Mouse (Mus musculus) liver, embryonic 16.5 days (tissue): Measurements from ENCODE around the gene Tenm4. TPM values are rescaled to one million over a fixed set of nuclear protein-coding genes. Genes with fewer than 3 reads are reported as not detected.

Source experiments
- ATAC-seq: fragments of 200-750 bp; cut with Nextera tagmentation; 2 replicates; pipeline ENCODE4 v1.8.0; 2017; ENCODE audit warnings: low read depth, mild to moderate bottlenecking, moderate number of reproducible peaks, moderate library complexity
- H3K27ac ChIP-seq: fragments of 300-500 bp; sonication (generic); 2 replicates; pipeline ENCODE4 v1.5.1; 2014; ENCODE audit warnings: mild to moderate bottlenecking, low read length
- H3K27me3 ChIP-seq: fragments of 300-500 bp; sonication (generic); 2 replicates; pipeline ENCODE4 v1.6.1; 2014; ENCODE audit warnings: low read depth, low read length, mixed read lengths; ENCODE audit not compliant: control insufficient read depth, insufficient read depth
- H3K36me3 ChIP-seq: fragments of 300-500 bp; sonication (generic); 2 replicates; pipeline ENCODE4 v1.6.1; 2014; ENCODE audit warnings: mild to moderate bottlenecking; ENCODE audit not compliant: control insufficient read depth, insufficient read depth
- H3K4me1 ChIP-seq: fragments of 300-500 bp; sonication (generic); 2 replicates; pipeline ENCODE4 v1.6.1; 2014; ENCODE audit warnings: low read depth, low read length, mixed read lengths; ENCODE audit not compliant: control insufficient read depth
- H3K4me2 ChIP-seq: fragments of 300-500 bp; sonication (generic); 2 replicates; pipeline ENCODE4 v1.6.1; 2014; ENCODE audit warnings: low read depth, low read length, mixed read lengths
- H3K4me3 ChIP-seq: fragments of 300-500 bp; sonication (generic); 2 replicates; pipeline ENCODE4 v1.5.1; 2014; ENCODE audit warnings: low read depth, mild to moderate bottlenecking, low read length
- H3K9ac ChIP-seq: fragments of 300-500 bp; sonication (generic); 2 replicates; pipeline ENCODE4 v1.6.1; 2014; ENCODE audit warnings: low read depth, low read length
- H3K9me3 ChIP-seq: fragments of 300-500 bp; sonication (generic); replicated peaks from 2 replicates; pipeline ENCODE4 v1.6.1; 2016; ENCODE audit warnings: low read length; ENCODE audit not compliant: control insufficient read depth
- whole genome bisulfite sequencing: fragments of 180-500 bp; shearing (Covaris S2); extraction: QIAGEN DNeasy Blood & Tissue Kit; methylation state at CpG from one replicate; pipeline ENCODE4 v1.1.7; 2014; ENCODE audit not compliant: insufficient replicate concordance; 5-methylcytosine and 5-hydroxymethylcytosine counted together
- polyA plus RNA-seq: library from polyadenylated mRNA; unstranded; fragments of >200 nt; fragmentation: Nextera tagmentation; extraction: Ambion mirVana; gene quantifications from 2 replicates; pipeline ENCODE4 v1.2.1, GENCODE M21; 2015

Gene Tenm4
- polyA plus RNA-seq, 1 experiment from 2014 or later = 2.4 TPM

DNA sequence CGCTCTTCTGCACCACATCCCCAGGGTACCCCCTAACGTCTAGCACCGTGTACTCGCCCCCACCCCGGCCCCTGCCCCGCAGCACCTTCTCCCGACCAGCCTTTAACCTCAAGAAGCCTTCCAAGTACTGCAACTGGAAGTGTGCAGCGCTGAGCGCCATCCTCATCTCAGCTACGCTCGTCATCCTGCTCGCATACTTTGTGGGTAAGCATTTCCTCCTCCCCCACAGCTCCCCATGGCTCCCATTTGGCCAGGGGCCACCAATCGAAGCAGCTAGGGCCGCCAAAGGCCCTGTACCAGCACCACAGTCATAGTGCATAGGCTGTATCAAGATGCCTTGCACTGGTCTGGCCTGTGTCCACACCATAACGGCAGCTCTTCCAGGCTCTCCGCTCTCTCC is 532.9 kb downstream of the Tenm4 start:
- no peak overlapping the region for H3K27ac ChIP-seq

DNA sequence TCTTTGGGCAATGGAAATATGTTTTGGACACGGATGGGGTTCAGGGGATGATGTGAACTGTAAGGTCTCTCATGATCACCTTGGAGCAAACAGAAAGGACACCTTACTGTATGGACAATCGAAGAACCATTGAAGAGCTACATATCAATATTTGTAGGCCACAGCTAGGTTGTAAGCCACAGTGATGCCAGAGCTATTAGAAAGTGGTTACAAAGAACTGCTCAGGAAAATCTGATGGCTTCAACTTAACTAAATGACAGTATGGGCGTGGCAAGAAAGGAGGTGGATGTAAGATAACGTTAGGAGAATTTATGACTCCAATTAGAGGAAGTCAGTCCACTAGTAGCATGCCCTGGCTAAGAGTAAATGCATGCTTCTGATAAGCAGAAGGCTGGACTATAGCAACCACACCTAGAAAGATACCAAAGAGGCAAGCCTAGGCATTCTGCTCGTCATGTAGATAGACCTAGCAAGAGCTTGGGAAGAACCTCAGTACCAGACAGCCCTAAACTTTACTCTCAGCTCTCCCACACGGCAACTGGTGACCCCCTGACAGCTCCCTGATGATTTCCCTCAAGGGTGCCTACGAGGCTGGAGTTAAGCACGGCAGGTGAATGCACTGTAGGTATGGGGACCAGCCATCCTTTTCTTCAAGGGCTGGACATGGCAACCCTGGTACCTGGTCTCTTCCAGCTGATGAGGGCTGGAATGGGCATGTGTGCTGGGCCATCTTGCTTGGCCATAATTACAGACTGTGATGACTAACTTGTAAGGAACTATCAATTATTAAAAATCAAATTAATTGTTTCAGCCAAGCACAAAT is 534.5 kb downstream of the Tenm4 start:
- 23% methylated on average over 8 of the region's 8 CpGs for WGBS
- Histone ChIP-seq H3K9ac (0 out of 2 replicates have a peak overlapping the region, but pooled peaks have one; percentile 16), H3K4me3 (no peak overlapping the region; the same call in 1 of the 2 replicates), H3K36me3 (no peaks in the 10 kb centered on the region), H3K27me3 (no peaks in the 10 kb centered on the region), H3K4me1 (peaks cover 26% of the 10 kb centered on the region), H3K27ac (peak overlapping the region; percentile 82), H3K4me2 (peak overlapping the region; percentile 62), H3K9me3 (no peaks in the 10 kb centered on the region)
- peak; percentile 96 for ATAC-seq

More for the DNA sequence above, 532.9 kb downstream of the Tenm4 start:
- no peak overlapping the region for H3K9ac ChIP-seq
- no peak overlapping the region for H3K4me2 ChIP-seq
- H3K9me3 ChIP-seq = no peaks in the 10 kb centered on the region
- no peaks in the 10 kb centered on the region for H3K27me3 ChIP-seq
- ATAC-seq = no peak
- H3K4me3 ChIP-seq = no peak overlapping the region
- no peaks in the 10 kb centered on the region for H3K36me3 ChIP-seq
- peaks cover 26% of the 10 kb centered on the region for H3K4me1 ChIP-seq
- 37% methylated on average over 16 of the region's 16 CpGs for WGBS

DNA sequence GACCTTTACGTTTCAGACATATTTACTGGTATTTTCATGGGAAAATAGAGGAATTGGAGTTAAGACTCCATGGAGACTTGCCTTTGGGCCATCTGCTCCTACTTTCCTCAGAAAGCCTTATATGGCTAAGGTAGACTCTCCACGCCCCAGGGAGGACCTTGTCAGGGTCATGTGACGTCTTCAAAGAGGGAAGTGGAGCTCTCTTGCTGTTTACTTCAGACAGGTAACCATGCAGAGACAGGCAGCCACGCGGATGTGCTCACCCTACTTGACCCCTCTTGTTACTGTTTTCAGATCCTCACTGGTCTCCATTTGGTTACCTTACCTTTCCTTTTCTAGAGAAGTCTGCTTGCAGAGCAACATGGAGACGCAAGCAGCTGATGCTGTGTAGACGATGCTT is 535.5 kb downstream of the Tenm4 start:
- Histone ChIP-seq H3K9me3 (no peaks in the 10 kb centered on the region), H3K9ac (no peak overlapping the region), H3K4me2 (no peak overlapping the region), H3K36me3 (no peaks in the 10 kb centered on the region), H3K4me1 (peaks cover 24% of the 10 kb centered on the region), H3K27ac (no peak overlapping the region), H3K4me3 (no peak overlapping the region), H3K27me3 (no peaks in the 10 kb centered on the region)
- WGBS = 82% methylated on average over 7 of the region's 7 CpGs
- ATAC-seq = no peak

DNA sequence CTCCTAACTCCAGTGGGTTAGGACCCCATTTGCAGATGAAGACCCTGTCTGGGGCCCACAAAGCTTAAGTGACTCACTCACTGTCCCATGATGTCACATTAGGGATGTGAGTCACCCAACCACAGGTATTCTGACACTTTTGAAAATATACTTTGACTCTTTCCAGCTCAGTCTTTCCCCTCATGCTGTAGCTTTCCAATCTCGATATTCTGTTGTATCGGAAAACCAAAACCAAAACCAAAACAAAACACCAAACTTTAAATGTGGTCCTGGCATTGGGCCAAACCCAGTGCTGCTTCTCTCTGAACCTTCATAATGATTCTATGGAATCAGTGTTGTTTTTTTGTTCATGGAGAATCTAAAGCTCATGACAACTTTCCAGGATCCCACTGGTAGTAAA is 536.1 kb downstream of the Tenm4 start:
- no peak overlapping the region for H3K27ac ChIP-seq
- H3K9me3 ChIP-seq = no peaks in the 10 kb centered on the region
- no peak overlapping the region for H3K4me3 ChIP-seq
- H3K9ac ChIP-seq = no peak overlapping the region
- no peak for ATAC-seq
- H3K4me2 ChIP-seq = no peak overlapping the region
- peaks cover 19% of the 10 kb centered on the region for H3K4me1 ChIP-seq
- no peaks in the 10 kb centered on the region for H3K36me3 ChIP-seq
- H3K27me3 ChIP-seq = no peaks in the 10 kb centered on the region
- 72% methylated on average over 2 of the region's 2 CpGs for WGBS

DNA sequence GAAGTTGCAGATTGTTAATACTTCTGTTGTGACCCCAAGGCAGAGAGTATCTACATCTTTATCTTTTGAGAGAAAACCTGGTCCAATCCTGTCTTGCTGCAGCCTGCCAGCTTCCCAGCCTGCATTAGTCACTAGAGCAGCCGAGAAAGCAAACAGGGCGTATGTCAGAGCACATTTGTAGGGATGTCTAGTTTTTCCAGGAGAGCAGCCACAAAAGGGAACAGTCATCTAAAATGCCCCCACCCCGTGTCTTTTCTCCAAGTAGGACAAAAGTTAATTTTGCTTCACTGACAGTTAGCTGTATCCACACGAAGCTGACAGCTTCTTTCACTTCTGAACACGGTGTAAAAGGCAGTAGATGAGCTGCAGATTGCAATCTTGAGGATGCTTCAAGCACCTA is 537.0 kb downstream of the Tenm4 start:
- H3K27ac ChIP-seq = no peak overlapping the region
- no peaks in the 10 kb centered on the region for H3K9me3 ChIP-seq
- no peaks in the 10 kb centered on the region for H3K36me3 ChIP-seq
- no peak overlapping the region for H3K4me2 ChIP-seq
- H3K27me3 ChIP-seq = no peaks in the 10 kb centered on the region
- ATAC-seq = no peak
- 55% methylated on average over 5 of the region's 5 CpGs for WGBS
- no peak overlapping the region for H3K9ac ChIP-seq
- H3K4me3 ChIP-seq = no peak overlapping the region
- H3K4me1 ChIP-seq = peaks cover 19% of the 10 kb centered on the region

DNA sequence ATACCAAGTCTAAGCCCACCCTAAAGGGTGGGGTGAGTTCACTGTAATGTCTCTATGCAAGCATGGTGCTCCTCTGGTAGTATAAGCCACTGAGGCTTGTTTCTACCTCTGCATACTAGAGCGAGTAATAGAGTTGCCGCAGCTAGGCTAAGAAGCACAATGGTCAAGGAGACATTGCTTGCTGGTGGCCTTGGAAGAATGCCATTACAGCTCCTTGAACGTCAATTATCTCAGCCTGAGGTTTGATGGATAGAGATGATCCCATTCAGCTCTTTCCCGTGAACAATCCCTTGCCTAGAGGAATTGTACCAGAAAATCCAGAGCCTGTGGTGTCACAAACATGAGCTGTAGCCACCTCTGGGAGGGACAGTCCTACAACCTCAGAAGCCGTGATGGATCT is 537.5 kb downstream of the Tenm4 start:
- Histone ChIP-seq H3K27me3 (no peaks in the 10 kb centered on the region), H3K27ac (no peak overlapping the region), H3K9ac (no peak overlapping the region), H3K4me1 (peaks cover 19% of the 10 kb centered on the region), H3K36me3 (no peaks in the 10 kb centered on the region), H3K9me3 (no peaks in the 10 kb centered on the region), H3K4me3 (no peak overlapping the region), H3K4me2 (no peak overlapping the region)
- no peak for ATAC-seq
- 74% methylated on average over 5 of the region's 5 CpGs for WGBS

DNA sequence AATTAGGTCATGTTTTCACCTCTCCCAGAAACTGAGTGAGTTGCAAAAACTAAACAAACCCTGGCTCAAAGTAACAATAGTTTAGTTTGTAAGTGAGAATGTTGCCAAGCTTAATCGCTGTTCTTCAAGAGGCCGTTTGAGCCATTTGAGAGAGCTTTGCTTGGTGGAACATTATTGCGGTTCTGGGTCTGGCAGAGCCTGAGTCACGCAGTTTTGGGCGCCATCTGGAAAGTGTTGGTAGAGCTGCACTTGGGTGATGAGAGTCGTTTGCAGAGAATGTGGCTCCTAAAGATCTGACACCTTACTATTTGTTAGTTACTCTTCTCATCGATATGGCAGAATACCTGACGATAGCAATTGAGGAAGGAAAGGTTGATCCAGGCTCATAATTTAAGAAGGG is 537.9 kb downstream of the Tenm4 start:
- ATAC-seq = no peak
- H3K27ac ChIP-seq = no peak overlapping the region
- no peak overlapping the region for H3K4me2 ChIP-seq
- no peak overlapping the region for H3K9ac ChIP-seq
- 79% methylated on average over 8 of the region's 8 CpGs for WGBS
- H3K4me3 ChIP-seq = no peak overlapping the region
- no peaks in the 10 kb centered on the region for H3K27me3 ChIP-seq
- H3K4me1 ChIP-seq = peaks cover 19% of the 10 kb centered on the region
- no peaks in the 10 kb centered on the region for H3K9me3 ChIP-seq
- H3K36me3 ChIP-seq = no peaks in the 10 kb centered on the region

DNA sequence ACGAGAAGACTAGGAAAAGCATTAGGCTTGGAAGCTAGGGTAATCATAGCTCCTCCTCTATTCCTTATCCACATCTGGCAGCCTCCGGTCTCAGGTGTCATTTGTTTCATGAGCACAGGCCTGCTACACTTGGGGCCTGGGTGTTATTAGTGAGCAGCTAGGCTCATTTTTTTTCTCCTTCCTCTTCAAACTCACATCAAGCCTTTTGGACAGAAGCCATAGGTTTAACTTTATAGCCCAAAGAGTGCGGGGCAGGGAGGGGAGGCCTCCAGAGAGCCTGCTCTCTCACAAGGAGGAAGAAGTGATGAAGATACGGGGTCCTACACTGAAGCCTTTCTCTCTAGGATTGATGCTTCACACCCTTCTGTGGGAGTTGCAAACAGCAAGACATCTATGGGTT is 538.8 kb downstream of the Tenm4 start:
- Histone ChIP-seq H3K9ac (no peak overlapping the region), H3K36me3 (no peaks in the 10 kb centered on the region), H3K27me3 (no peaks in the 10 kb centered on the region), H3K27ac (no peak overlapping the region), H3K4me3 (no peak overlapping the region), H3K9me3 (no peaks in the 10 kb centered on the region), H3K4me1 (peaks cover 14% of the 10 kb centered on the region), H3K4me2 (no peak overlapping the region)
- no peak for ATAC-seq
- 76% methylated on average over 4 of the region's 4 CpGs for WGBS

DNA sequence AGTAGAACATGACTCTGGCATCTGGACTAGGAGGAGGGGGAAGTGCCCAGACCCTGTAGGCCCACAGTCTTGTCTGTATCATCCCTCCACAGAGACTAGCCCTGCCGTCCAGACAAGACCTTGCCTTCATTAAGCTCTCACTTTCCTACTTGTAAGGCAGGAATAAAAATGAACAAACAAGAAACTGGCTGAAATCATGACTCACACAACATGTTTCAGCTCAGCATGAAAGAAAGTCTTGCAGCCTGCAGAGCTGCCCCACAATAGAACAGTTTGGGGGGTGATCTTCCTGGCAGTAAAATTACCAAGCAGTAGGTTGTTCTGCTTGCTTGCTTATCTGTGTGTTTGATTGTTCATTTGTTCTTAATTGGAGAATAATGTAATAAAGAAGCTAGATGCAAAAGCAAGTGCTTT is 539.6 kb downstream of the Tenm4 start:
- no peaks in the 10 kb centered on the region for H3K27me3 ChIP-seq
- no peak overlapping the region for H3K4me2 ChIP-seq
- H3K27ac ChIP-seq = no peak overlapping the region
- H3K9ac ChIP-seq = no peak overlapping the region
- no peak for ATAC-seq
- 46% methylated on average over 1 of the region's 1 CpGs for WGBS
- H3K4me3 ChIP-seq = no peak overlapping the region
- H3K4me1 ChIP-seq = peaks cover 8% of the 10 kb centered on the region
- H3K36me3 ChIP-seq = no peaks in the 10 kb centered on the region
- no peaks in the 10 kb centered on the region for H3K9me3 ChIP-seq
